Mouse (Mus musculus) hindbrain, embryonic 10.5 days (tissue): ENCODE results near the gene Ahcyl2. TPM values are rescaled to one million over a fixed set of nuclear protein-coding genes. Genes with fewer than 3 reads are reported as not detected.
A peak's percentile ranks its signal among the peaks of the same experiment; 100 is the strongest.
"Not testable (repeated sequence)": the region's sequence is repeated elsewhere in the genome, so short reads cannot be mapped to it uniquely, and the experiment has no call there.

Experiments
- DNase-seq: peaks from one replicate; pipeline ENCODE4 v3.0.0-alpha.2; 2017; ENCODE audit warnings: low spot score
- H3K27ac ChIP-seq: fragments of 300-500 bp; sonication (generic); 2 replicates; pipeline ENCODE4 v1.5.1; 2016; ENCODE audit warnings: mild to moderate bottlenecking, moderate library complexity
- H3K27me3 ChIP-seq: fragments of 300-500 bp; sonication (generic); 2 replicates; pipeline ENCODE4 v1.6.1; 2016; ENCODE audit warnings: mild to moderate bottlenecking; ENCODE audit not compliant: poor library complexity, insufficient read depth, severe bottlenecking
- H3K36me3 ChIP-seq: fragments of 300-500 bp; sonication (generic); 2 replicates; pipeline ENCODE4 v1.6.1; 2016; ENCODE audit warnings: mild to moderate bottlenecking, moderate library complexity
- H3K4me1 ChIP-seq: fragments of 300-500 bp; sonication (generic); replicated peaks from 2 replicates; pipeline ENCODE4 v1.6.1; 2016; ENCODE audit warnings: mild to moderate bottlenecking
- H3K4me3 ChIP-seq: fragments of 300-500 bp; sonication (generic); 2 replicates; pipeline ENCODE4 v1.5.1; 2016; ENCODE audit warnings: mild to moderate bottlenecking, moderate library complexity
- H3K9me3 ChIP-seq: fragments of 300-500 bp; sonication (generic); 2 replicates; pipeline ENCODE4 v1.6.1; 2016; ENCODE audit warnings: mild to moderate bottlenecking, moderate library complexity
- WGBS: fragments of 180-500 bp; shearing (Covaris S2); methylation state at CpG from one replicate; pipeline ENCODE4 v1.1.7; 2016; 5-methylcytosine and 5-hydroxymethylcytosine counted together
- polyA plus RNA-seq: library from polyadenylated mRNA; unstranded; fragments of >200 nt; fragmentation: Nextera tagmentation; extraction: Ambion mirVana; gene quantifications from 2 replicates; pipeline ENCODE4 v1.2.1, GENCODE M21; 2016

Gene Ahcyl2
- polyA plus RNA-seq, 1 experiment from 2014 or later, result 13.0 TPM

GRCm38 (mm10) chr6:29804006-29804405 is 36.2 kb downstream of the Ahcyl2 start:
- Histone ChIP-seq H3K9me3 (no peaks in the 10 kb centered on the region), H3K27ac (no peak overlapping the region), H3K36me3 (no peaks in the 10 kb centered on the region), H3K4me3 (no peak overlapping the region), H3K4me1 (0 out of 2 replicates have a peak, but pooled peaks cover 3% of the 10 kb centered on the region), H3K27me3 (no peaks in the 10 kb centered on the region)
- DNase-seq, result no peak
- 47% methylated on average over 3 of the region's 3 CpGs for WGBS

- no peaks in the 10 kb centered on the region for H3K9me3 ChIP-seq
- 0 out of 2 replicates have a peak, but pooled peaks cover 3% of the 10 kb centered on the region for H3K4me1 ChIP-seq
- no peaks in the 10 kb centered on the region for H3K36me3 ChIP-seq
- 89% methylated on average over 2 of the region's 2 CpGs for WGBS
- DNase-seq, result no peak
- H3K27me3 ChIP-seq, result no peaks in the 10 kb centered on the region
- no peak overlapping the region for H3K27ac ChIP-seq
- H3K4me3 ChIP-seq, result no peak overlapping the region
Measured at GRCm38 (mm10) chr6:29805381-29805780, 37.6 kb downstream of the Ahcyl2 start.

GRCm38 (mm10) chr6:29812076-29812475 is 44.3 kb downstream of the Ahcyl2 start:
- Histone ChIP-seq H3K4me3 (no peak overlapping the region), H3K36me3 (no peaks in the 10 kb centered on the region), H3K9me3 (no peaks in the 10 kb centered on the region), H3K27ac (no peak overlapping the region), H3K4me1 (peaks cover 19% of the 10 kb centered on the region), H3K27me3 (no peaks in the 10 kb centered on the region)
- no peak for DNase-seq
- 88% methylated on average over 2 of the region's 2 CpGs for WGBS

GRCm38 (mm10) chr6:29812651-29813050 is 44.8 kb downstream of the Ahcyl2 start:
- DNase-seq, result no peak
- H3K9me3 ChIP-seq, result no peaks in the 10 kb centered on the region
- no peaks in the 10 kb centered on the region for H3K36me3 ChIP-seq
- WGBS, result 78% methylated on average over 1 of the region's 1 CpGs
- H3K27ac ChIP-seq, result no peak overlapping the region
- H3K4me1 ChIP-seq, result peaks cover 19% of the 10 kb centered on the region
- H3K4me3 ChIP-seq, result no peak overlapping the region
- H3K27me3 ChIP-seq, result no peaks in the 10 kb centered on the region

- Histone ChIP-seq H3K4me1 (peaks cover 19% of the 10 kb centered on the region), H3K27me3 (no peaks in the 10 kb centered on the region), H3K36me3 (no peaks in the 10 kb centered on the region), H3K9me3 (no peaks in the 10 kb centered on the region), H3K27ac (0 out of 2 replicates have a peak overlapping the region, but pooled peaks have one; percentile 66), H3K4me3 (no peak overlapping the region)
- 20% methylated on average over 2 of the region's 2 CpGs for WGBS
- DNase-seq, result no peak
Measured at GRCm38 (mm10) chr6:29814616-29815015, 46.8 kb downstream of the Ahcyl2 start.

GRCm38 (mm10) chr6:29815060-29815459 is 47.2 kb downstream of the Ahcyl2 start:
- no peak for DNase-seq
- no peaks in the 10 kb centered on the region for H3K36me3 ChIP-seq
- H3K4me1 ChIP-seq, result peaks cover 19% of the 10 kb centered on the region
- WGBS, result 84% methylated on average over 3 of the region's 3 CpGs
- no peaks in the 10 kb centered on the region for H3K9me3 ChIP-seq
- no peak overlapping the region for H3K4me3 ChIP-seq
- H3K27ac ChIP-seq, result peak overlapping the region; percentile 66; the same call in 1 of the 2 replicates
- no peaks in the 10 kb centered on the region for H3K27me3 ChIP-seq

- Histone ChIP-seq H3K4me1 (peaks cover 19% of the 10 kb centered on the region), H3K9me3 (no peaks in the 10 kb centered on the region), H3K4me3 (no peak overlapping the region), H3K27me3 (no peaks in the 10 kb centered on the region), H3K27ac (peak overlapping the region; percentile 66; the same call in 1 of the 2 replicates), H3K36me3 (no peaks in the 10 kb centered on the region)
- no peak for DNase-seq
- 86% methylated on average over 2 of the region's 2 CpGs for WGBS
Measured at GRCm38 (mm10) chr6:29815634-29816033, 47.8 kb downstream of the Ahcyl2 start.

GRCm38 (mm10) chr6:29816371-29816770 is 48.6 kb downstream of the Ahcyl2 start:
- not testable (repeated sequence) for H3K9me3 ChIP-seq, H3K36me3 ChIP-seq, H3K4me3 ChIP-seq, H3K27ac ChIP-seq, H3K27me3 ChIP-seq, DNase-seq
- peaks cover 19% of the 10 kb centered on the region for H3K4me1 ChIP-seq
- WGBS, result 96% methylated on average over 12 of the region's 12 CpGs

GRCm38 (mm10) chr6:29819309-29819708 is 51.5 kb downstream of the Ahcyl2 start:
- H3K4me3 ChIP-seq, result no peak overlapping the region
- WGBS, result 43% methylated on average over 3 of the region's 3 CpGs
- DNase-seq, result no peak

GRCm38 (mm10) chr6:29820314-29820713 is 52.5 kb downstream of the Ahcyl2 start:
- H3K27me3 ChIP-seq, result no peaks in the 10 kb centered on the region
- no peaks in the 10 kb centered on the region for H3K36me3 ChIP-seq
- H3K4me1 ChIP-seq, result peaks cover 6% of the 10 kb centered on the region; the same call in 1 of the 2 replicates
- H3K4me3 ChIP-seq, result no peak overlapping the region
- WGBS, result 68% methylated on average over 4 of the region's 4 CpGs
- H3K27ac ChIP-seq, result no peak overlapping the region
- H3K9me3 ChIP-seq, result no peaks in the 10 kb centered on the region
- DNase-seq, result no peak

More at GRCm38 (mm10) chr6:29819309-29819708, 51.5 kb downstream of the Ahcyl2 start:
- no peak overlapping the region for H3K27ac ChIP-seq
- no peaks in the 10 kb centered on the region for H3K27me3 ChIP-seq
- no peaks in the 10 kb centered on the region for H3K9me3 ChIP-seq
- peaks cover 16% of the 10 kb centered on the region for H3K4me1 ChIP-seq
- H3K36me3 ChIP-seq, result no peaks in the 10 kb centered on the region

- no peaks in the 10 kb centered on the region for H3K36me3 ChIP-seq
- no peaks in the 10 kb centered on the region for H3K27me3 ChIP-seq
- no peak overlapping the region for H3K4me3 ChIP-seq
- 90% methylated on average over 3 of the region's 3 CpGs for WGBS
- no peak for DNase-seq
- H3K27ac ChIP-seq, result no peak overlapping the region
- H3K4me1 ChIP-seq, result no peaks in the 10 kb centered on the region; the same call in 1 of the 2 replicates
- H3K9me3 ChIP-seq, result no peaks in the 10 kb centered on the region
Measured at GRCm38 (mm10) chr6:29820926-29821325, 53.1 kb downstream of the Ahcyl2 start.

- Histone ChIP-seq H3K9me3 (no peaks in the 10 kb centered on the region), H3K4me3 (no peak overlapping the region), H3K4me1 (no peaks in the 10 kb centered on the region; the same call in 1 of the 2 replicates), H3K27ac (no peak overlapping the region), H3K27me3 (no peaks in the 10 kb centered on the region), H3K36me3 (no peaks in the 10 kb centered on the region)
- WGBS, result 50% methylated on average over 1 of the region's 1 CpGs
- DNase-seq, result no peak
Measured at GRCm38 (mm10) chr6:29821770-29822169, 54.0 kb downstream of the Ahcyl2 start.

GRCm38 (mm10) chr6:29825302-29825701 is 57.5 kb downstream of the Ahcyl2 start:
- Histone ChIP-seq H3K36me3 (no peaks in the 10 kb centered on the region), H3K4me3 (no peak overlapping the region), H3K9me3 (no peaks in the 10 kb centered on the region), H3K27me3 (no peaks in the 10 kb centered on the region), H3K27ac (no peak overlapping the region), H3K4me1 (no peaks in the 10 kb centered on the region; the same call in 1 of the 2 replicates)
- 80% methylated on average over 2 of the region's 2 CpGs for WGBS
- no peak for DNase-seq
